Mouse (Mus musculus): ENCODE measurements around the gene Gna15. TPM values are rescaled to one million over a fixed set of nuclear protein-coding genes. Genes with fewer than 3 reads are reported as not detected.

Gene Gna15
- total and polyA plus RNA-seq, 3 experiments, result 23.0 to 142 (median 33.0) TPM

GRCm38 (mm10) chr10:81565257-81566228 lies 41.5 kb upstream of the Gna15 start:
- Histone ChIP-seq H3K27ac (ENCODE audit: control insufficient read depth, low read depth, low read length) (no peak overlapping the region), H3K36me3 (ENCODE audit: control insufficient read depth in 1 of 2, insufficient read depth in 2 of 2, low read length in 2 of 2) (peaks cover 2 to 10% of the 10 kb centered on the region in 2 experiments; a peak in 2 of 4 replicates), H3K9ac (ENCODE audit: control insufficient read depth, low read depth, low read length, poor library complexity, severe bottlenecking) (no peak overlapping the region), H3K4me1 (ENCODE audit: control insufficient read depth in 1 of 2, insufficient read depth in 2 of 2, low read length in 2 of 2) (peaks cover 0 to 13% of the 10 kb centered on the region in 2 experiments; a peak in 2 of 4 replicates), H3K9me3 (replicated peaks; ENCODE audit: insufficient read depth, low read length) (no peaks in the 10 kb centered on the region), H3K4me3 (ENCODE audit: control insufficient read depth in 1 of 2, insufficient read depth in 1 of 2, low read depth in 2 of 2, low read length in 2 of 2) (no peak overlapping the region), H3K27me3 (ENCODE audit: control insufficient read depth in 1 of 2, insufficient read depth in 2 of 2, low read length in 2 of 2) (no peaks in the 10 kb centered on the region), H3K79me2 (ENCODE audit: control insufficient read depth, insufficient read depth, low read length, poor library complexity) (peaks cover 11% of the 10 kb centered on the region)
- TF ChIP-seq EP300 (IDR thresholded peaks at IDR 0.05; ENCODE audit: low read depth in 1 of 2, low read length in 2 of 2) (no peak), NRF1 (IDR thresholded peaks at IDR 0.05; ENCODE audit: insufficient read depth, low read depth, low read length, poor library complexity, severe bottlenecking) (no peak), RCOR1 (IDR thresholded peaks at IDR 0.05; ENCODE audit: low read depth, low read length) (no peak), MAX (IDR thresholded peaks at IDR 0.05; ENCODE audit: low read length) (no peak), NELFE (IDR thresholded peaks at IDR 0.05; ENCODE audit: low read depth, low read length) (no peak), E2F4 (IDR thresholded peaks at IDR 0.05; ENCODE audit: borderline replicate concordance, low read depth, low read length) (no peak), BHLHE40 (IDR thresholded peaks at IDR 0.05; ENCODE audit: borderline replicate concordance, low read depth, low read length) (no peak), MAFK (IDR thresholded peaks at IDR 0.05; ENCODE audit: borderline replicate concordance, low read depth, low read length) (no peak), GABPA (IDR thresholded peaks at IDR 0.05; ENCODE audit: low read depth, low read length) (no peak), SIN3A (IDR thresholded peaks at IDR 0.05; ENCODE audit: low read length) (no peak), MEF2A (IDR thresholded peaks at IDR 0.05; ENCODE audit: extremely low read depth, insufficient replicate concordance, low read depth, low read length, poor library complexity, severe bottlenecking) (no peak), POLR2AphosphoS5 (IDR thresholded peaks at IDR 0.05; ENCODE audit: borderline replicate concordance, low read depth, low read length) (no peak), SMC3 (IDR thresholded peaks at IDR 0.05; ENCODE audit: low read depth, low read length) (no peak), CHD2 (IDR thresholded peaks at IDR 0.05; ENCODE audit: low read length) (no peak), MXI1 (IDR thresholded peaks at IDR 0.05; ENCODE audit: low read depth, low read length) (no peak), GATA1 (IDR thresholded peaks at IDR 0.05; ENCODE audit: low read depth, low read length) (no peak), TCF12 (IDR thresholded peaks at IDR 0.05; ENCODE audit: low read depth, low read length) (no peak), HCFC1 (IDR thresholded peaks at IDR 0.05; ENCODE audit: low read depth, low read length) (no peak), ZMIZ1 (IDR thresholded peaks at IDR 0.05; ENCODE audit: low read depth, low read length) (no peak), CHD1 (IDR thresholded peaks at IDR 0.05; ENCODE audit: low read depth, low read length) (no peak)
- no peak for DNase-seq (ENCODE audit: low read depth, low spot score)

Measured in MEL (cell line).